Mouse (Mus musculus) adrenal gland, adult (tissue): ENCODE data around the gene Cacna2d4.
A peak's percentile ranks its signal among the peaks of the same experiment; 100 is the strongest.

ENCODE experiments used
- DNase-seq, 2 experiments: peaks; one replicate each; pipeline ENCODE4 v3.0.0; 2022 to 2023; ENCODE audit warnings: low spot score in 1 of 2; ENCODE audit not compliant: inconsistent age in 2 of 2

The Cacna2d4 gene

GRCm38 (mm10) chr6:119219237-119219870 is 17.0 kb upstream of the Cacna2d4 start:
- DNase-seq = no peak

- peak; percentile 31 to 83 for DNase-seq
Observed at GRCm38 (mm10) chr6:119220297-119220696, 16.0 kb upstream of the Cacna2d4 start.

GRCm38 (mm10) chr6:119224451-119225195 is 11.7 kb upstream of the Cacna2d4 start:
- peak in 1 of 2 experiments; percentile 57 for DNase-seq

- DNase-seq = no peak
Observed at GRCm38 (mm10) chr6:119225226-119225625, 11.1 kb upstream of the Cacna2d4 start.

DNA sequence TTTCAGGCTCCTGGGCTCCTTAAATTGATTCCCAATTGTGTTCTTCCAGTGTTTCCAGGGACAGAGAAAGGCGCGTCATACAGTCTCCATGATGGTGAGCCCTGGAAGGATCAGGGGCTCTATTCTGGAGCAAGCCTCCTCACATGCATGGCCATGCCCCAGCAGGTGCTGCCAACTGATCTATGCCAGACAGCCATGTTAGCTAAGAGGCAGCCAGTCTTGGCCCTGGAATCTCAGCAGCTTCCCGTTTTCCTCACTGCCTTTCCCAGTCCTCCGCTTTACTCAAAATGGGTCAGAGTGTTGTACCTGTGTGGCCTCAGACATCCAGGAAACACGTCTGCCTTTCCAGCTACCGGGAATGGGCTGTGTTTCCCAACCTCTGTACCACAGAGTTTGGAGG is 10.6 kb upstream of the Cacna2d4 start:
- DNase-seq = no peak

DNA sequence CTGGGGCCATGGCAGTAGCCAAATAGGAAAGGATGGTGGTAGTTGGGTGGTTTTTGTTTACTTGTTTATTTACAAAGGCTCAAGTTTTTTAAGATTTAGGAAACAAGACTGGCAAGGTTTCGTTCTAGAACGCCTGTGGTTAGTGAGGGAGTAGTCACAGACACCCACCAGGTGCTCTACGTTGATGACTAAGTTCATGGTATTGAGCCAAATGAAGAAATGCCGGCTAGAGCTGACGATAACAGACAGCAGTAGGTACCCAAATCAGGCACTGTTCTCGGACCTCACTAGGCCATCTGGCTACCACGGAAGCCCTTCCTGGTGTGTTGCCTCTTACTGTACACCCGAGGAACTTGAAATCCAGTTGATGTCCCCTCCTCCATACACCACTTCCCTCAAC is 9.3 kb upstream of the Cacna2d4 start:
- DNase-seq = no peak

DNA sequence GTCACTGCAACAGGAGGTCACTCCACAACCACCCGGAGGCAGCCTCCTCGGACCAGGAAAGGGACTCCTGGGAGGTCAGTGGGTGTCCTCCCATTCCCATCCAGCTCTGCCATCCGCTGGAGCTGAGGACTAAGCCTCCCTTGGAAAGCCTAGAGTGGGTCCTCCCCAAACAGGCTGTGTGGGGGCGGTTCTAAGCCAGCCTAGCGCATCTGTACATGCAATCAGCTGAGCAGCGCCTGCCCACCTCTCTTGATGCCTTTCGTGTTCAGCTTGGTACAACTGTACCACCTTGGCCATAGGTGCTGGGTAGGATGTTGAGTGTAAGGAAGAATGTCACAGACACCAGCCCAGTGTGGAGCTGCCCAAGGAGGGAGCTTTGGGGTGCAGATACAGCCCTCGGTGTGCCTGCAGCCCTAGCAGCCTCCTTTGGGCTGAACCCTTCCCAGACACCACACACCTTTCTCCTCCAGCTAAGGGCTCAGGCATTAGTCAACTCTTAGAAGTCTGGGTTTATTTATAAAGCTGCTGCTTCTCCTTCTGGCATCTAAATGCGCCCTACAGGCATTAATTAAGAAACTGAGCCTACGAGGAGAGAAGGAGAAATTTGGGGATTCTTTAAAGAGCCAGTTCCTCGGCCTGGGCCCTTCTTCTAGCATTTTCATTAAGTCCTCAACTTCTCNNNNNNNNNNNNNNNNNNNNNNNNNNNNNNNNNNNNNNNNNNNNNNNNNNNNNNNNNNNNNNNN is 7.3 kb upstream of the Cacna2d4 start:
- DNase-seq = no peak

DNA sequence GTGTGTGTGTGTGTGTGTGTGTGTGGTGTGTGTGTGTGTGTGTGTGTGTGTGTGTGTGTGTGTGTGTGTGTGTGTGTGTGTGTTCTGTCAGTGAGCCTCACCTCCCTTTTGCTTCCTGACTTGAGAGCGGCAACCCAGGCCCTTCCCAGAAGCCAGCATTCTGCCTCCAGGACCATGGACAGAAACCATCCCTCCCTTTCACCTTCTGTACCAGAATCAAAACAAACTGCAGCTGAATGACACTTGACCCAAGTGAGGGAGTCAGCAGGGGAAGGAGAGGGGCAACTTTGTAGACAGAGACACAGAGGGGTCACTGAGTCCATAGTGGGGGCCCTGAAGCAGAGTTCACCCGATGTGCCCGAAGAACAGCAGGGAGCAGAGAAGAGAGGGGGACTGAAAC is 3.3 kb upstream of the Cacna2d4 start:
- DNase-seq = peak in 1 of 2 experiments; percentile 39

- no peak for DNase-seq
Observed at GRCm38 (mm10) chr6:119235441-119235840, 885 bp upstream of the Cacna2d4 start.

- peak in 1 of 2 experiments; percentile 54 for DNase-seq
Observed at GRCm38 (mm10) chr6:119237427-119237989, 1.2 kb downstream of the Cacna2d4 start.

- DNase-seq = no peak
Observed at GRCm38 (mm10) chr6:119239341-119240005, 3.1 kb downstream of the Cacna2d4 start.

DNA sequence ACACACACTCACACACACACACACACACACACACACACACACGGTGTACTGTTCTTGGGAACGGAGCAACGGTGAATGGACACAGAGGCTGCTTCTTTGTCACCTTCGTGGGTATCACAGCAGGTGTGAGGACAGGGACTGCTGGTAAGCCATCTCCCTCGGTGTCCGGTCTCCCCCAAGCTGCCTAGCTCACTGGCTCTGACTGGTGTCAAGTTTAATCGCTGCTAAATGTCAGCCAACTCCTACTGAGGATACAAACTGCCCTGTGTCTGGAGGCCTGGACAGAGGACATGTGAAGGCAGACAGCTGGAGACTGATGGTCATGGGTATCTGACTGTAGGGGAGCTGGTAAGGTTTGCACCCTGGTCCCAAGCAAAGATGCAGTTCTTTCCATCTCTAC is 3.9 kb downstream of the Cacna2d4 start:
- no peak for DNase-seq

DNA sequence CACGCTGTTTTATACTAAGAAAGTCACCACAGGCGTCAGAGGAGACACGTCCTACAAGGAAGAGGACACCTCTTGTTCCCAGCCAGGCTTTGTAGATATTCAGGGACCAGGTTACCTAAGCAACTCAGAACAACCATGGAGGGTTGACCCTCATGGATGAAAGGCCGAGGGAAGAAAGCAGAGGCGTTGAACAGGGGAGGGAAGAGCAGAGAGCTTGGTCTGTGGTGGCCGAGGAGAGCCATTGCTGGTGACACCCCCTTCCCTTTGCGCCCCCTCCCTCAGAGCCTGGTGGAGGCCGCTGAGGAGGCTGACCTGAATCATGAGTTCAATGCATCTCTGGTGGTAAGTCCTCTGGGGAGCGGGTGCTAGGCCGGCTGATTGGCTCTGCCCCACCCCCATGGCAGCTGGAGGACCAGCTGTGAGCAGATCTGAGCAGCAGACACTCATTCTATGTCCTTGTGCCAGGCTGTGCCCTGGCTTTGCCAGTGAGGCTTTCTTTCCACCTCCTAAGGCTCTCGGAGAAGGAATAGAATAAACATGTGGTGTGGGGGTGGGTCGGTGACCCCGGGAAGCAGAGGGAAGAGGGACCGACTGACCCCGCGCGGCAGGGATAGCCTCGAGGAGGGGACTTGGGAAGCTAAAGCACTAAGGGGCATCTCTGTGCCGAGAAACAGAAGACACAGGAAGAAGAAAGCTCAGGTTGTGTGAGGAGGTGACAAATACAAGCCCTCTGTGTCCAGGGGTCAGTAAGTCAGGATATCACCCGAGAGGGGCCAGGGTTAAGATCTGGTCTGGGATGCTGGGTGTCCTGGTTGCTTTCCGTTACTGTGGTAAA is 4.8 kb downstream of the Cacna2d4 start:
- DNase-seq = no peak

- DNase-seq = no peak
Observed at GRCm38 (mm10) chr6:119246082-119246481, 9.8 kb downstream of the Cacna2d4 start.

GRCm38 (mm10) chr6:119248578-119248977 is 12.3 kb downstream of the Cacna2d4 start:
- DNase-seq = no peak

- DNase-seq = no peak
Observed at GRCm38 (mm10) chr6:119249726-119250125, 13.4 kb downstream of the Cacna2d4 start.

DNA sequence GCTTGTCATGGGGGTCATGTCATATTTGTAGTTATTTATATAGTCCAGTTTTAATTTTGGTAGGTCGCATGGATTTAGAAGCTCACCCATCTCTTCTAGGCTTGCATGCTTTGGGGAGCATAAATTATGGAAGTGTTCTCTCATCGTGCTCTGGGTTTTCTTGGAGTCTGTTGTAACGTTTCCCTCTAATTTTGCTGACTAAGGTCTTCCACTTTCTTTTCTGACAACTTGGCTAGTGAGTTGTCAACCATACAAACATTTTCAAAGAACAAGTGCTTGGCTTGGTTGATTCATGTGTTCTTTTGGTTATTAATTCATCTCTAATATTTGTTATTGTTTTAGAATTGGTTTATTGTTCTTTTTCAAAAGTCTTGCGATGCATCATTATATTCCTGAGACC is 15.4 kb downstream of the Cacna2d4 start:
- no peak for DNase-seq

GRCm38 (mm10) chr6:119276713-119277112 is 40.4 kb downstream of the Cacna2d4 start:
- DNase-seq = no peak

- DNase-seq = no peak
Observed at GRCm38 (mm10) chr6:119280761-119281160, 44.4 kb downstream of the Cacna2d4 start.

GRCm38 (mm10) chr6:119301310-119301709 is 65.0 kb downstream of the Cacna2d4 start:
- no peak for DNase-seq
